Mouse (Mus musculus) embryonic facial prominence, embryonic 10.5 days (tissue): ENCODE results near the gene Pde4dip. TPM values are rescaled to one million over a fixed set of nuclear protein-coding genes. Genes with fewer than 3 reads are reported as not detected.

ENCODE experiments used
- DNase-seq: peaks from one replicate; pipeline ENCODE4 v3.0.0-alpha.2; 2017; ENCODE audit warnings: low spot score
- H3K27ac ChIP-seq: fragments of 300-500 bp; sonication (generic); replicated peaks from 2 replicates; pipeline ENCODE4 v1.5.1; 2016; ENCODE audit warnings: mild to moderate bottlenecking
- H3K27me3 ChIP-seq: fragments of 300-500 bp; sonication (generic); replicated peaks from 2 replicates; pipeline ENCODE4 v1.6.1; 2016; ENCODE audit warnings: low read depth, mild to moderate bottlenecking; ENCODE audit not compliant: poor library complexity, severe bottlenecking
- H3K36me3 ChIP-seq: fragments of 300-500 bp; sonication (generic); replicated peaks from 2 replicates; pipeline ENCODE4 v1.6.1; 2016; ENCODE audit warnings: mild to moderate bottlenecking, moderate library complexity
- H3K4me1 ChIP-seq: fragments of 300-500 bp; sonication (generic); 2 replicates; pipeline ENCODE4 v1.6.1; 2016
- H3K4me3 ChIP-seq: fragments of 300-500 bp; sonication (generic); 2 replicates; pipeline ENCODE4 v1.5.1; 2016; ENCODE audit warnings: mild to moderate bottlenecking, moderate library complexity
- H3K9me3 ChIP-seq: fragments of 300-500 bp; sonication (generic); 2 replicates; pipeline ENCODE4 v1.6.1; 2016; ENCODE audit warnings: mild to moderate bottlenecking
- WGBS: fragments of 180-500 bp; shearing (Covaris S2); methylation state at CpG from one replicate; pipeline ENCODE4 v1.1.7; 2016; 5-methylcytosine and 5-hydroxymethylcytosine counted together
- polyA plus RNA-seq: library from polyadenylated mRNA; unstranded; fragments of >200 nt; fragmentation: Nextera tagmentation; extraction: Ambion mirVana; gene quantifications from 2 replicates; pipeline ENCODE4 v1.2.1, GENCODE M21; 2016

The Pde4dip gene
- polyA plus RNA-seq, 1 experiment from 2014 or later: 28.2 TPM

- peaks cover 34% of the 10 kb centered on the region for H3K4me1 ChIP-seq
- no peaks in the 10 kb centered on the region for H3K36me3 ChIP-seq
- H3K9me3 ChIP-seq: no peaks in the 10 kb centered on the region
- H3K27me3 ChIP-seq: peaks cover 46% of the 10 kb centered on the region
- peak overlapping the region; percentile 58 for H3K4me3 ChIP-seq
- DNase-seq: no peak
- WGBS: 17% methylated on average over 5 of the region's 5 CpGs
- H3K27ac ChIP-seq: no peak overlapping the region
Measured at GRCm38 (mm10) chr3:97682576-97682975, 205.9 kb downstream of the Pde4dip start.

- Histone ChIP-seq H3K4me3 (peak overlapping the region; percentile 58), H3K27me3 (peaks cover 46% of the 10 kb centered on the region), H3K9me3 (no peaks in the 10 kb centered on the region), H3K27ac (no peak overlapping the region), H3K4me1 (peaks cover 34% of the 10 kb centered on the region), H3K36me3 (no peaks in the 10 kb centered on the region)
- 1% methylated on average over 11 of the region's 11 CpGs for WGBS
- DNase-seq: no peak
Measured at GRCm38 (mm10) chr3:97682159-97682502, 206.4 kb downstream of the Pde4dip start.

DNA sequence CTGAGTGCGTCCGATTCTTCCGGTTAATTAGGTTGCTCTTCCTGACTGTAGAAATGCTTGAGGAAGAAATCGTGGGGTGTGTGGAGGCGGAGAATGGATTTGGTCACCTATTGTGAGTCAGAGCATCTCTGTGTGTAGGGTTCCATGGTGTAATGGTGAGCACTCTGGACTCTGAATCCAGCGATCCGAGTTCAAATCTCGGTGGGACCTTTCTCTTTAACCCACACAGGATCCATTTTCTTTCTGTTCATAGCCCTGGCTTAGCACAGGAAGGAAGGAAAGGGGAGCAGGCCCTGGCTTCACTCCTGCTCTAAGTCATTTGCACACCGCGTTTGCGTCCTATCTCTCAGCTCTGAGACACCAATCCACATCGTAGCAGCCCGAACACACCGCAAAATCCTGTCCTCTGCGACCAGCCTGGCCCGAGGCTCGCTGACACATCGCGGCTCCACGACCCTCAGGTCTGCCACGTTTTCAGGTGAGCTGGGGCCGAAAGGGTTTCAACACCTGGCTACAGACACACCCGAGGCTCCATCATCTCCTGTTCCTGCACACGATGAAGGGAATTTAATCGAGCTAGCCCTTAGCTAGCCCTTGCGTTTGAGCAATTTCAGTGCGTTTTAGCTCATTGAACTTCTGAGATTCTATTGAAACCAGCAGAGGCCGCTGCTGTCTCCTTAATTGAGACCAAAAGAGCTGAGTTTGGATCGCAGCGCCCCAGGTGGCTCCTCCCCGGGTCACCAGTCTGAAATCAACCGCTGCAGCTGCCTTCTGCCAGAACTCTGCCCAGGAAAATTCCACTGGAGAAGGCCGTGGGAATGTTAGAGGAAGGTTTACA, 207.0 kb downstream of the Pde4dip start:
- Histone ChIP-seq H3K27ac (peak overlapping the region; percentile 65), H3K4me1 (peaks cover 34% of the 10 kb centered on the region), H3K4me3 (peak overlapping the region; percentile 58), H3K27me3 (peaks cover 46% of the 10 kb centered on the region), H3K36me3 (no peaks in the 10 kb centered on the region), H3K9me3 (no peaks in the 10 kb centered on the region)
- DNase-seq: peak; percentile 86
- 1% methylated on average over 33 of the region's 33 CpGs for WGBS

DNA sequence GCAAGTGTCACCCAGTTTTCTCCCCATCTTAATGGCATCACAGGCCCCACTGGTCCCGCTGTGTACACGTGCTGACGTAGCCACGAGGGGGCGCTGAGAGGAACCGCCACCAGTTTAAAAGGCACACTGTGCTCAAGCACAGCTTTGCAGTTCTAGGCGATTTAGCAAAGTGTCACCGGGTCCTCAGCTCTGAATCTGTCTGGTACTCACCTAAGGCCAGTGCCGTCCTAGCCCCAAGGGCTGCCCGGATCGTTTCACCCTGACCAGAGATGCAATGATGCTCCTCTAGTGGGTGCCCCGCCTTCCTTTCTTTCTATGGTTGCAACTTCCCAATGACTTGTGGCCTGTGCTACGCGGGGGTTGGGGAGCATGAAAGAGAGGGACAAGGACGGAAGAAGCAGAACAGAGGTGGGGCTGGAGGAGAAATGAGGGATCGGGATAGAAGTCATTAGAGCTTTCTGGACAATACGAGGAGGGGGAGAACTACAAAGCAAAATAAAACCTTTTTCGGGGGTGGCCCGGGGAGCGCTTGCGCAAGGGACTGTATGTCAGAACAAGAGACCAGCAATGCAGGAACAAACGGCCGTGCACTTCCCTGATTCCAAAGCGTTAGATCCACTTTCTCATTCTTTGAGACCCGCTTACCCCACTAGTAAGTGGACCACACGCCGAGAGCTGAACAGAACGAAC, 207.7 kb downstream of the Pde4dip start:
- Histone ChIP-seq H3K9me3 (no peaks in the 10 kb centered on the region), H3K4me3 (peak overlapping the region; percentile 58), H3K27me3 (peaks cover 46% of the 10 kb centered on the region), H3K36me3 (no peaks in the 10 kb centered on the region), H3K27ac (peak overlapping the region; percentile 26; the same call in 1 of the 2 replicates), H3K4me1 (peaks cover 34% of the 10 kb centered on the region)
- WGBS: 2% methylated on average over 28 of the region's 28 CpGs
- peak; percentile 85 for DNase-seq

DNA sequence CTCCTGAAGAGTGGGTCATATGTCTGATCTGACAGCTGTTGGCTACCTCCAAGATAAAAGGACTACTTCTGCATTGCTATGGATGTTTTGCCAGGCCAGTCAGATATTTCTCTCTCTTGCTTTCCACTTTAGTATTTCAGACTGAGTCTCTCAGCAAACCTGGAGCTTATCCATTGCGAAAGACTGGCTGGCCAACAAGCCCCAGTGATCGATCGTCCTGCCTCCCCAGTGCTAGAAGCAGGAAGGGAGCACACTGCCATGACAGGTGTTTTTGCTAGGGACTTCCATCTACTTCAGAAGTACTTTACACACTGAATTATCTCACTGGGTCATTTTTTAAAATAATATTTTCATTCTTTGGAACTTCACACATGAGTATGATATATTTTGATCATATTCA, 210.1 kb downstream of the Pde4dip start:
- peaks cover 22% of the 10 kb centered on the region for H3K4me1 ChIP-seq
- DNase-seq: no peak
- WGBS: 97% methylated on average over 3 of the region's 3 CpGs
- no peaks in the 10 kb centered on the region for H3K36me3 ChIP-seq
- H3K27ac ChIP-seq: no peak overlapping the region
- peaks cover 33% of the 10 kb centered on the region for H3K27me3 ChIP-seq
- no peaks in the 10 kb centered on the region for H3K9me3 ChIP-seq
- no peak overlapping the region for H3K4me3 ChIP-seq

DNA sequence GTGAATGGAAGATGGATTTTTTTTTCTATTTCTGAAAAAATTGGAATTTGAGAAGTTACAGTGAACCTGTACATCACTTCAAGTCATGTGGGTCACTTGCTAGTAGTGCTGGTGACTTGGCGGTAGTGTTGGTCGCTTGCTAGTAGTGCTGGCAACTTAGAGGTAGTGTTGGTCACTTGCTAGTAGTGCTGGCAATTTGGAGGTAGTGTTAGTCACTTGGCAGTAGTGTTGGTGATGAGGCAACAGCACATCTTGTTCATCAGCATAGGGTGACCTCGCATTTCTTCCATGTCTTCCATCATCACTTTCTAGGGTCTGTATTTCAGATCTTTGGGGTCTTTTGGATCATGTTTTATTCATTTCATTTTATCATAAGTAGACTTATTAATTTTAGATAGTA, 212.4 kb downstream of the Pde4dip start:
- DNase-seq: no peak
- Histone ChIP-seq H3K9me3 (no peaks in the 10 kb centered on the region), H3K36me3 (peaks cover 12% of the 10 kb centered on the region), H3K4me3 (no peak overlapping the region), H3K27ac (no peak overlapping the region), H3K4me1 (peaks cover 6% of the 10 kb centered on the region), H3K27me3 (peaks cover 15% of the 10 kb centered on the region; the same call in 1 of the 2 replicates)
- WGBS: 89% methylated on average over 3 of the region's 3 CpGs

DNA sequence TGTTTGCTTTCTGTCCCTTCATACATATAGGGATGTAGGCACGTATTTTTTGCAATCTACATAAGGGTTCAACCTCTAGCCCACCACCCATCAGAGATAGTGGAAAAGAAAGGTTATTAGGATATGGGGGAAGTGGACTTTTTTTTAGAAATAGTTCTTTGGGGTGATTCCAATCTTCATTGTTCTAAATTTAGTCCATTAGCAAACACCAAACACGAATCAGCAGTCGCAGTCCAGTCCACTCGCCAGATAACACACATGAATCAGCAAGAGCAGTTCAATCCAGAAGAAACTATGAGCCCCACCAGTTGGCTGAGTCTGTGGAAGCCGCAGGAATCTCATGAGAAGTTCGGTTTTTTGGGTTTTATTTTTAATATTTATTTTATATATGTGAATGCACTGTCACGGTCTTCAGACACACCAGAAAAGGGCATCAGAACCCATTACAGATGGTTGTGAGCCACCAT, 213.8 kb downstream of the Pde4dip start, which contains the start of gene Gm17651:
TSS of gene Gm17651 (minus strand) at position 51 of the 467 bp plus-strand sequence.
- H3K4me1 ChIP-seq: no peaks in the 10 kb centered on the region

GRCm38 (mm10) chr3:97667093-97667675, 221.3 kb downstream of the Pde4dip start:
- DNase-seq: no peak
- Histone ChIP-seq H3K4me1 (0 out of 2 replicates have a peak, but pooled peaks cover 4% of the 10 kb centered on the region), H3K4me3 (no peak overlapping the region), H3K27me3 (no peaks in the 10 kb centered on the region), H3K27ac (no peak overlapping the region), H3K36me3 (peaks cover 86% of the 10 kb centered on the region), H3K9me3 (no peaks in the 10 kb centered on the region)
- WGBS: 74% methylated on average over 14 of the region's 14 CpGs

More for the DNA sequence above, 213.8 kb downstream of the Pde4dip start, which contains the start of gene Gm17651:
- 91% methylated on average over 7 of the region's 7 CpGs for WGBS
- no peak for DNase-seq
- Histone ChIP-seq H3K36me3 (peaks cover 26% of the 10 kb centered on the region), H3K27ac (no peak within 1 kb of the TSS), H3K9me3 (no peaks in the 10 kb centered on the region), H3K4me3 (no peak within 1 kb of the TSS), H3K27me3 (peaks cover 1% of the 10 kb centered on the region; the same call in 1 of the 2 replicates)

DNA sequence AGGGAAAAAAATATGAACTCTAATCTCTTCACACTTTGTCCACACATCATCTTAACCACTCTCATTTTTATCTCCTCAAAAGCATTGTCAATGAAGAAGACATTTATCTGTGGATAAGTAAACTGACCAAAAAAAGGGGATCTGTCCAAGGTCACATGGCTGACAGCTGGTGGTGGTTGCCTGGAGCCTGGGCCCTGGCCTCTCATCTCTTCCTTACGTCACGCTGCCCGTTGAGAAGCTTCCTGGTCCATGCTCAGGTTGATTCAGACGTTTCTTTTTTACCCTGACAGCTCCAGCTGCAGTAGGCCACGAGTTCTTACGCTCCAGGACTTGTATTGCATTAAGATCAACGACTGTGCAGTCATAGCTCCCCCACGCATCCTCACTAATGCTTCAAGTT, 222.4 kb downstream of the Pde4dip start:
- 0 out of 2 replicates have a peak, but pooled peaks cover 4% of the 10 kb centered on the region for H3K4me1 ChIP-seq
- no peaks in the 10 kb centered on the region for H3K9me3 ChIP-seq
- peaks cover 78% of the 10 kb centered on the region for H3K36me3 ChIP-seq
- no peaks in the 10 kb centered on the region for H3K27me3 ChIP-seq
- no peak overlapping the region for H3K27ac ChIP-seq
- WGBS: 84% methylated on average over 8 of the region's 8 CpGs
- no peak for DNase-seq
- H3K4me3 ChIP-seq: no peak overlapping the region

- 88% methylated on average over 9 of the region's 9 CpGs for WGBS
- DNase-seq: no peak
- peaks cover 71% of the 10 kb centered on the region for H3K36me3 ChIP-seq
Measured at GRCm38 (mm10) chr3:97665525-97665924, 223.0 kb downstream of the Pde4dip start.

DNA sequence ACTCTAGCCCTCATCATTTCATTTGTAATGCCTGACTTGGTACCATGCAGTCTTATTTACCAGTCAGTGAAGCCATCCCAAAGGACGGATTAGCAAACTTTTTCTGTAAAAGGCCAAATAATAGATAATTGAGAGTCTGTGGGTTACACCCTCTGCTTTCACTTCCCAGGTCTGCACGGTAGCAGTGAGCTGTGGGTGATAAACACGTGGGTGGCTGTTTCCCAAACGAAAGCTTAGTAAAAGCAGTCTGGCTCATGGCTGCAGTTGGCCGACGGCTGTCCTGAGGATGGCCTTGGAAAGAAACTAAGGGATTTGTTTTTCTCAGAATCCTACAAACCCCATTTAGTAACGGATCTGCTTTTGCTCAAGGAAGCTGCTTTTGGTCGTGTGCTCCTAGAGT, 227.3 kb downstream of the Pde4dip start:
- H3K27me3 ChIP-seq: no peaks in the 10 kb centered on the region
- whole genome bisulfite sequencing: 76% methylated on average over 8 of the region's 8 CpGs

More at GRCm38 (mm10) chr3:97665525-97665924, 223.0 kb downstream of the Pde4dip start:
- H3K4me1 ChIP-seq: 0 out of 2 replicates have a peak, but pooled peaks cover 4% of the 10 kb centered on the region
- H3K27me3 ChIP-seq: no peaks in the 10 kb centered on the region
- no peak overlapping the region for H3K4me3 ChIP-seq
- no peaks in the 10 kb centered on the region for H3K9me3 ChIP-seq
- no peak overlapping the region for H3K27ac ChIP-seq

GRCm38 (mm10) chr3:97659746-97660145, 228.8 kb downstream of the Pde4dip start:
- 93% methylated on average over 7 of the region's 7 CpGs for WGBS
- H3K4me1 ChIP-seq: peaks cover 19% of the 10 kb centered on the region
- no peak overlapping the region for H3K27ac ChIP-seq
- no peaks in the 10 kb centered on the region for H3K27me3 ChIP-seq
- no peak for DNase-seq
- H3K9me3 ChIP-seq: no peaks in the 10 kb centered on the region
- peaks cover 26% of the 10 kb centered on the region for H3K36me3 ChIP-seq
- H3K4me3 ChIP-seq: peak overlapping the region; percentile 87; the same call in 1 of the 2 replicates

More for the DNA sequence above, 227.3 kb downstream of the Pde4dip start:
- H3K4me1 ChIP-seq: peaks cover 19% of the 10 kb centered on the region
- H3K27ac ChIP-seq: no peak overlapping the region
- H3K4me3 ChIP-seq: no peak overlapping the region
- H3K36me3 ChIP-seq: peaks cover 32% of the 10 kb centered on the region
- no peak for DNase-seq
- H3K9me3 ChIP-seq: no peaks in the 10 kb centered on the region
